In the genomic region with DNA sequence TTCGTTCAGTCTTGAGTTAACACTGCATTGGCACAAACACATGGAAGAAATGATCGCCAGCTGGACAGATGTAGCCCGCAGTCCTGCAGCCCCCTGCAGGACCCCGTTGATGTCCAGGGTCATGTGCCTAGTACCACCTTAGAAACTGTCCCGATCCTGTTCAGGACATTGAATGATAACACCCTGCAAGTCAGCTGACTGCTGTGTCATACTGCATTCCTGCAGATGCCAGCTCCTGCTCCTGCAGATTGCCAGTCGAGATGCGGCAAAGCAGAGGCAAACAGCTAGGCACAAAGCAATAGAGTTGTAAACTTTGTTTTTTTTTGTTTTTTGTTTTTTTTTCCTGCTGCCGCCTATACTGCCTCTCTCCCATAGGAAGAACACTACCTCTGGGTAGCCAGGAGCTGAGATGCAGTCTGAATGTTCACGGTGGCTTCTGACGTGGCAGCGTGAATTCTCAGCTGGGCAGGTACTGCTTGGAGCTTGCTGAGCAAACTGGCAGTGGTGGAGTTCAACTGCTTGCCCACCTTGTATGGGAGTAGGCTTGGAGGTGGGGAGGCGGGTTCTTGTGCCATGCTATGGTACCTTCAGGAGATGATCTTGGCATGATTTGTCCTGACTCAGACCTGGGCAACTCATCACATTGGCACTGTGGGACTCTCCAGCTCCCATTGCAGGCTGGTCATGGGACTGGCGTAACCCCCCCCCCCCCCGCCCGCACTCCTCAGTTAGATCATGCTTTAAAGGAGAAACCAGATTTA, we compare ENCODE assay signal across 8 mouse cellular contexts.
DNase-seq lines count a peak whose midpoint lies in the region; ATAC-seq and TF ChIP-seq lines count a peak whose summit lies in the region.

No protein-coding gene starts in this region.

- no peak overlapping the region for H3K4me3 ChIP-seq in CH12.LX (replicated peaks in 1 of 3; ENCODE audit: low read depth in 2 of 3, low read length in 2 of 3, poor library complexity in 1 of 3)
- peak overlapping the region; percentile 47 for H3K4me3 ChIP-seq in cerebellum, adult 2 months (replicated peaks; ENCODE audit: insufficient read depth, low read depth, low read length)
- no peak overlapping the region for H3K4me3 ChIP-seq in hindbrain, embryonic 10.5 days
- H3K4me3 ChIP-seq in midbrain, embryonic 11.5 days (ENCODE audit: low read depth, low read length) = no peak overlapping the region

- peaks cover 8% of the 10 kb centered on the region for H3K9me3 ChIP-seq in CH12.LX (replicated peaks; ENCODE audit: low read length)
- H3K9me3 ChIP-seq in hindbrain, embryonic 10.5 days = no peaks in the 10 kb centered on the region
- H3K9me3 ChIP-seq in midbrain, embryonic 11.5 days (ENCODE audit: control insufficient read depth, low read length) = no peaks in the 10 kb centered on the region

- H3K9ac ChIP-seq in CH12.LX (ENCODE audit: insufficient read depth, low read depth) = no peak overlapping the region
- no peak overlapping the region for H3K9ac ChIP-seq in midbrain, embryonic 11.5 days (ENCODE audit: low read length)

- no peaks in the 10 kb centered on the region for H3K36me3 ChIP-seq in CH12.LX (replicated peaks in 1 of 2; ENCODE audit: control insufficient read depth in 1 of 2, insufficient read depth in 1 of 2, low read length in 1 of 2)
- H3K36me3 ChIP-seq in hindbrain, embryonic 10.5 days = no peaks in the 10 kb centered on the region
- H3K36me3 ChIP-seq in midbrain, embryonic 11.5 days (ENCODE audit: control insufficient read depth, insufficient read depth, low read length) = no peaks in the 10 kb centered on the region

- H3K4me1 ChIP-seq in CH12.LX (ENCODE audit: control insufficient read depth in 1 of 2, insufficient read depth in 2 of 2) = peaks cover 3 to 20% of the 10 kb centered on the region in 2 experiments; a peak in 3 of 4 replicates
- H3K4me1 ChIP-seq in cerebellum, adult 2 months (ENCODE audit: control insufficient read depth, insufficient read depth, low read length) = no peaks in the 10 kb centered on the region
- H3K4me1 ChIP-seq in hindbrain, embryonic 10.5 days (replicated peaks) = peaks cover 27% of the 10 kb centered on the region
- H3K4me1 ChIP-seq in midbrain, embryonic 11.5 days (ENCODE audit: control insufficient read depth, insufficient read depth, low read length) = peaks cover 20% of the 10 kb centered on the region

- peak overlapping the region; percentile 58; the same call in 1 of the 2 replicates for H3K4me2 ChIP-seq in CH12.LX (ENCODE audit: insufficient read depth, low read depth, poor library complexity, severe bottlenecking)
- peak overlapping the region; percentile 42 for H3K4me2 ChIP-seq in midbrain, embryonic 11.5 days

- TF ChIP-seq CTCF in CH12.LX (conservative IDR thresholded peaks at IDR 0.05 in 1 of 2, IDR thresholded peaks at IDR 0.05 in 1 of 2; ENCODE audit: low read depth in 2 of 2, low read length in 2 of 2) = no peak
- TF ChIP-seq CTCF in cerebellum, adult 2 months (IDR thresholded peaks at IDR 0.05; ENCODE audit: borderline replicate concordance, insufficient read depth, low read depth, low read length) = no peak

- TF ChIP-seq EP300 in CH12.LX (IDR thresholded peaks at IDR 0.05; ENCODE audit: low read length) = no peak

- TF ChIP-seq POLR2A in CH12.LX (IDR thresholded peaks at IDR 0.05; ENCODE audit: low read depth, low read length) = no peak
- no peak for TF ChIP-seq POLR2A in cerebellum, adult 2 months (IDR thresholded peaks at IDR 0.05; ENCODE audit: borderline replicate concordance, insufficient read depth, low read length)

- ATAC-seq in midbrain, embryonic 11.5 days (ENCODE audit: low FRiP score) = no peak
- ATAC-seq in megakaryocyte progenitor cell, adult 5-6 weeks (replicated peaks; ENCODE audit: poor library complexity) = no peak

- H3K27ac ChIP-seq in CH12.LX (ENCODE audit: insufficient read depth, low read depth) = no peak overlapping the region
- no peak overlapping the region for H3K27ac ChIP-seq in cerebellum, adult 2 months (ENCODE audit: insufficient read depth, low read length)
- H3K27ac ChIP-seq in hindbrain, embryonic 10.5 days = peak overlapping the region; percentile 53; the same call in 1 of the 2 replicates
- peak overlapping the region; percentile 76; the same call in 1 of the 2 replicates for H3K27ac ChIP-seq in midbrain, embryonic 11.5 days (ENCODE audit: low read depth, low read length)

- no peaks in the 10 kb centered on the region for H3K79me2 ChIP-seq in CH12.LX (replicated peaks; ENCODE audit: control insufficient read depth, extremely low read depth, insufficient read depth, poor library complexity, severe bottlenecking)

- in situ Hi-C loops in CH12.LX (cut with MboI; ENCODE audit: low pct_ligation_motif_present, low pct_unique_long_range_greater_than_20kb, low sequenced_read_pairs) = no loop called here

- 17% methylated on average over 15 of the region's 15 CpGs for WGBS in cerebellum, adult 2 months
- WGBS in hindbrain, embryonic 10.5 days = 82% methylated on average over 15 of the region's 15 CpGs
- 66% methylated on average over 14 of the region's 15 CpGs for WGBS in midbrain, embryonic 11.5 days

- no peaks in the 10 kb centered on the region for H3K27me3 ChIP-seq in CH12.LX (replicated peaks)
- no peaks in the 10 kb centered on the region for H3K27me3 ChIP-seq in cerebellum, adult 2 months (ENCODE audit: control insufficient read depth, insufficient read depth, low read length)
- H3K27me3 ChIP-seq in hindbrain, embryonic 10.5 days (ENCODE audit: insufficient read depth, poor library complexity, severe bottlenecking) = no peaks in the 10 kb centered on the region; the same call in 1 of the 2 replicates
- no peaks in the 10 kb centered on the region for H3K27me3 ChIP-seq in midbrain, embryonic 11.5 days (ENCODE audit: control insufficient read depth, insufficient read depth, low read length)

- TF ChIP-seq RAD21 in CH12.LX (IDR thresholded peaks at IDR 0.05; ENCODE audit: low read depth, low read length) = no peak

- dilution Hi-C loops in CH12.LX (cut with MboI; ENCODE audit: extremely low pct_ligation_motif_present, extremely low pct_unique_long_range_greater_than_20kb, low sequenced_read_pairs) = no loop called here

- DNase-seq in CH12.LX (ENCODE audit: extremely low read depth) = no peak
- DNase-seq in cerebellum, adult 2 months = peak; percentile 37 to 54
- DNase-seq in hindbrain, embryonic 10.5 days (ENCODE audit: low spot score) = no peak
- DNase-seq in midbrain, embryonic 11.5 days (ENCODE audit: low spot score, missing footprints) = peak; percentile 84
- no peak for DNase-seq in adrenal gland, postnatal 25 days
- no peak for DNase-seq in thymus, postnatal 36 days
- DNase-seq in ovary, postnatal 14 days (ENCODE audit: low spot score) = no peak

TF ChIP-seq in CH12.LX, 34 proteins besides CTCF, POLR2A, EP300 and RAD21:
- no peak for TF ChIP-seq ELF1 (IDR thresholded peaks at IDR 0.05; ENCODE audit: low read depth, low read length)
- TF ChIP-seq ZNF384 (IDR thresholded peaks at IDR 0.05; ENCODE audit: low read depth, low read length) = no peak
- TF ChIP-seq E2F4 (IDR thresholded peaks at IDR 0.05; ENCODE audit: insufficient replicate concordance, low read depth, low read length) = no peak
- no peak for TF ChIP-seq RCOR1 (conservative IDR thresholded peaks at IDR 0.05; ENCODE audit: low read depth, low read length)
- TF ChIP-seq MYC (IDR thresholded peaks at IDR 0.05; ENCODE audit: low read depth, low read length) = no peak
- no peak for TF ChIP-seq ETS1 (conservative IDR thresholded peaks at IDR 0.05; ENCODE audit: low read depth, low read length)
- TF ChIP-seq IRF4 (IDR thresholded peaks at IDR 0.05; ENCODE audit: low read depth, low read length) = no peak
- no peak for TF ChIP-seq ZC3H11A (IDR thresholded peaks at IDR 0.05; ENCODE audit: low read depth, low read length)

Comparison
In these comparisons a context has a peak if more than half of its experiments do, and no peak if none do; other contexts are left out.
1. DNase-seq: peak in cerebellum, adult 2 months (2 of 2) and midbrain, embryonic 11.5 days (single experiment); none in CH12.LX (single experiment), hindbrain, embryonic 10.5 days (single experiment), adrenal gland, postnatal 25 days (single experiment), thymus, postnatal 36 days (0 of 2) and ovary, postnatal 14 days (single experiment).
2. H3K27ac ChIP-seq: peak in hindbrain, embryonic 10.5 days (single experiment) and midbrain, embryonic 11.5 days (single experiment); none in CH12.LX (single experiment) and cerebellum, adult 2 months (single experiment).